Mouse (Mus musculus) layer of hippocampus, adult 18-20 months (tissue): ENCODE measurements around the gene Thsd4. TPM values are rescaled to one million over a fixed set of nuclear protein-coding genes. Genes with fewer than 3 reads are reported as not detected.
"Not testable (repeated sequence)": the region's sequence is repeated elsewhere in the genome, so short reads cannot be mapped to it uniquely, and the experiment has no call there.

ENCODE experiments used
- DNase-seq, 2 experiments: peaks; one replicate each; pipeline ENCODE4 v3.0.0; 2022; ENCODE audit warnings: low spot score in 2 of 2
- total RNA-seq, 2 experiments: library from RNA; stranded (reverse); gene quantifications; 2 replicates each; pipeline ENCODE4 v1.2.3; 2021

The Thsd4 gene
- total RNA-seq, 2 experiments from 2014 or later: 18.9 to 22.2 TPM

DNA sequence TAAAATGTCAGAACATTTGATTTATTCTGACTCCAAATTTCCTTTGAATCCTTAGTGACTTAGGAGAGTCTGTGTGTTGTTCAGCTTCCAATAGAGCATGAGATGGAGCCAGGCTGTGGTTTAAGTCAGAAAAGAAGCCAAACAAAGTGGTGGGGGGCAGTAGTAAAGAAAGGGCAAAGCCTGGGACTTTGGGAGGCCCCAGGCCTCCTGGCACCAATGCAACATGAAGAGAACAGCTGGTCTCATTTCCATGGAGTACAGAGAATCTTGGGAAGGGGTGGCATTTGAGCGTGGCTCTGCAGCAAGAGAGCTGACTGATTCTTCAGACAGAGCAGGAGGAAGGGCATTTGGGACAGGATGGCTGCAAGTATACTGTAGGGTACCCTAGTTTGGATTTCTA, 511.6 kb downstream of the Thsd4 start:
- no peak for DNase-seq

DNA sequence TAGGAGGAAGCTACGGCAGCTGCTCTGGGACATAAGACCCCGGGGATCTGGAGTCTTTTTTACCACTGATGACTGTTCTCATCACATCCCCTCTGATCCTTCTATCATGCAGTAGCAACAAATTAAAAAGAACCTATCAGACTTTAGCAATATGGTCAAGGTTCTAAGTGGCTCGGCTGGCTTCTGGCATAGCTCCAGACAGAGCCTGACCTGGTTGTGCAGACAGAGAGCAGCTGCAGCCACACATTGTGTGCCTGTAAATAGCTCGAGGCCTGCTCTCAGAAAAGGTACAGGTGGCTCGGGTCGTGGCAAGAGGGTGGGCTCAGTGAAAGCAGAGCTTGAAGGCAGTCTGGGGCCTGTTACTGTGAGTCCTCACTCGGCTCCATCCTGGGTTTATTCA, 512.9 kb downstream of the Thsd4 start:
- DNase-seq: no peak

DNA sequence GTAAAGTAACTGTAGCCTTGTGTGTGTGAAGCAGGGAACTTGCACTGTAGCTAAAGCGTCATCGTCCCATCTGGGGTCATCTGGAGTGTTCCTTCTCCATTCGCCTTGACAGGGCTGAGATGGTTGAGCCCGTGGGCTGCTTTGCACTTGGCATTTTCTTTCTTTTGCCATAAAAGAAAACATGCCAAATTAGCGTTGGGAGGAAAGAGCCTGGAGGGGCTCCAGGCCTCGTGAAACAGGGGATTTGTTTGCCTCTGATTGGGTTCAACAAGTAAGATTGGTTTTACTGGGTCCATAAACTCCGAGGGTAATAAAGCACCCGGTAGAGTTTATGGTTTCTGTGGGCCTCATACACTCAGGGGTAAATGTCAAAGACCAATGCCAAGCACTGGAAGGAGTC, 519.5 kb downstream of the Thsd4 start:
- no peak for DNase-seq

DNA sequence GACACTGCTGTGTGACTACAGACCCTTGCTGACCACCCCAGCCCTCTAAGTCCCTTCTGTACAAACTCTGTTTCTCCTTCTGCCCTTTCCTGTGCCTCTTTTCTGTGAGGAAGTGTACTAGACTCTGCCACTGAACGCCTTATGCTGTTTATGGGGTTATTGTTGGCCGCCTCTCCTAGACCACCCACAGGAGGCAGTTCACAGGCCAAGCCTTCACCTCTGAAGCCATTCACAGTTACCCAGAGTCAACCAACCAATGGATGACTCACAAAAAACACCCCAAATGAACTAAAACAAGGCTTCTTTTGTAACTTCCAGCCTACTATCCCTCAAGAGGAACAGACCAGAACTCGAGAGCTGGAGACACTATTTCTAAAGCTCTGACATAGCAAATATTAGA, 520.4 kb downstream of the Thsd4 start:
- no peak for DNase-seq

DNA sequence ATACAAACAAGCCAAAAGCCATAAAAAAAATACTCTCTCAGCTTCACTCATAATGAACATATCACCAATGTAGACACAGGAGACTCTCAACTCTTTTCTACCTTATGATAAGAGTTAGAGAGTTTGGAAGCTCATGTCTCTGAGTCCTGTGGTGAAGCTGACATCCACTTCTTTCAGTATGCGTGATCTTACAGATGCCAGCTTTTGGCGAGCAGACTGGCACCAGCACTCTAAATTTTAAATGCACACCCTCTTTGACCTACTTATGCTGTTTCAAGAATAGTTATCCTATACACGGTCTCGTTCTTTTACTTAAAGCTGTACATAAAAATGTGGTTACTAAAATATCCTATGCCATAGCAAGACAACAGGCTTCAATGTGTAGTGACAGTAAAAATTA, 524.1 kb downstream of the Thsd4 start:
- DNase-seq: no peak

DNA sequence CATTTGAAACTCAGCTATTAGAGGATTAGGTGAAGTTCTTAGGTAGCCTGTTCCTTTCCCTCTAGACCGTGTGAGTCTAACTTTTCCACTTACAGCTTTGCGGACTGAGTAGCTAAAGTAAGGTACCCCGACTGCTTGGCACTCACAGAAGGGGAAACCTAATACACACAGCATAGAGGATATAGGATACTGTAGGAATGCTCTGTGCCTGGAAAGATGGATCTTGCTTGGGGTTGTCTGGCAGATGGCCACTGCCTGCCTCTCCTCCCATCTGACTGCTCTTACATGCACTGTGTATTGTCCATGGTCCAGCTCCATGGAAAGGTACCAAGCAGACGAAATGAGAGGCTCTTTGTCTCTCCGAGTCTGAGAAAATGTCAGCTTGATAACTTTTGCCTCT, 530.4 kb downstream of the Thsd4 start:
- DNase-seq: no peak

DNA sequence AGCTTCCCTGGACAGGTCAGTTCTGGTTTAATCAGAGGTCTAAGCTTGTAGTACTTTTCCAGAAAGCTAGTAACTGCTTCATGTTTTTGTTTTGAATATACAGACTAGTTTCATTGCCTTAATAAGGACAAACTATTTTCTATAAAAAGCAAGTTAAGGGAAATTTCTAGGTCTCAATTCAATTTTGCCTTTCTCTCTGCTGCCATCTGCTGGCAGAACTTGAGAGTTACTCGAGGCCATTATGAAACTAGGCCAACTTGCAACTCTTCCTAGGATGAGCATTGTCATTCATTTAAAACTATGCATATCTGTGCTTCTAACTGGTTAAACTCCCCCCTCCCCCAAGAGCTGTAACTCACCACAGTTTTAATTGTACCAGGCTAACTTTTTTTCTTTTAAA, 532.0 kb downstream of the Thsd4 start:
- peak; percentile 53 to 84 for DNase-seq

DNA sequence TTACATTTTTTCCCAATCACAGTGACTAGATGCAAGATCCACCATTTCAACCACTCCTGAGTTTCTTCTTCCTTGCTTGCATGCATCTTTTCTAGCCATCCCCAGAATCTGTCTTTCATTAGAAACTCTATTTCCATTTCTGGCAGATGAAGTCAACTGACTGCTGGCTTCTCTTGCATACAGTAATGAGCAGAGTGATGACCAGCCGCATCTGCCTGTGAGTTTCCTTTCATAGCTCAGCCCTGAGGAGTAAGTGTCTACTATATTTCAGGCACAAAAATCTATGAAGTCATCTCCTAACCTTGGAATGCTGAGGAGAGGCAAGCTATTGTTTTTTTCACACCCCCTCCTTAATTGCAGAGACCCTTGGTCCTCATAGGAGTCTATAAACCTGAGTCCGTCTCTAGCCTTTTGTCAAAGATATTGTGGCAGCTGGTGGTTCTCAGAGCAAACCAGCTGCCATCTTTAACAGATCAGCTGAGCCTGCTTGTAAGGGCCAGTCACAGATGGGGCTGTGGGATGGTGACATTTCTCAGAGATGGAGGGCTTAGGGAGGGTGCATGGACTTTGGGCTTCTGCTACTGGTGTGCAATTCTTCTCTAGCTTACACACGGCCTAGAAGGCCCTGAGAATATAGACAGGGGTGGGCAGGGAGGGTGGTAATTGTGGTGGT, 535.8 kb downstream of the Thsd4 start:
- peak in 1 of 2 experiments; percentile 31 for DNase-seq

DNA sequence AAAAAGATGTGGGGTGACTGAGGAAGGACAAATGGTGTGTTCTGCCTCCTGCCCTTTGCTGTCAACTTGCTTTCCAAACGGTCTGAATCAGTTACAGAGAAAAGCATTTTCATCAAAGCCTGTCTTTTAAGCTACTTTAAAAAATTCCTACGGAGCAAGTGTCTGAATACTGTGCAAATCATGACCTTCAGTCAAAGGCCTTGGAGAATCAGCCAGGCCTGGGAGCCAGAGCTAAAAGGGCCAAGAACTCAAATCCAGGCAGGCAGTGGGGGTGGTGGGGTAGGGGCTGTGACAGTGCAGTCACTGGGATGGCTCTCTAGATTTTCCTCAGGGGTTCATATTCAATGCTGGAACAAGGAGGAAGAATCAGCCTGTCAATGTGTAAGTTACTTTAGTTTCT, 540.7 kb downstream of the Thsd4 start:
- no peak for DNase-seq

DNA sequence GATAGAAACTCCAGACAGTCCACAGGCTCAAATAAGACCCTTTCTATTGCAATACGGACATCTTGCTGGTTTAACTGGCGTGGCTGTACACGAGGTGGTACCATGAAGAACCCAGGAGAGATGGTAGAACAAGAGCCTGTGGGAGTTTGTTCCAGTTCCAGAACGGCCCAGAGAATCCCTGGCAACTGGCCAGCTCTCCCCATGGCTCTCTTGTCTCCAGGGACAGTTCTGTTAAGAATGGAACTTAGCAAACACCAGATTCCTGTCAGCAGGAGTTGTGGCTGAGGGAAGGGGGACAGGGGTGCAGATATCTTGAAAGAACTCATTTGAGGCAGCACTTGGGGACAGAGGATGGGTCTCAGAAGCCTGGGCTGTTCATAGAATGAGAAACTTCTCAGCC, 550.6 kb downstream of the Thsd4 start:
- DNase-seq: no peak

DNA sequence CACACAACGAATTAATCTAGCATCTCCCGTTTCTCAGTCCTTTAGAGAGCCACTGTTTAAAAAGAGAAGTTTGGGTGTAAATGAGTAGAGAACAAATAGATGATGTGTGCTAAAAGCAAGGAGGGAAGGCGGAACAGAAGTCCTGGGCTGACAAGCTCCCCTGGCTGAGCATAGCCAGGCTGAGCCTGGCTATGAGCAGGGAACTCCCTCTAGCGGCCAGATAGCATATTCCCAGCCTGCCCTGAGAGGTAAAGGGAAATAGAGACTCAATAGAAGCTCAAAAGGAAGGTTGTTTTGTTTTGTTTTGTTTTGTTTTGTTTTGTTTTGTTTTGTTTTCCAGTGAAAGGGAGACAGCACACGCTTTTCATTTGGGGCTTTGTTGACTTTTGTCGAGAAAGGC, 552.5 kb downstream of the Thsd4 start:
- peak; percentile 45 to 74 for DNase-seq

DNA sequence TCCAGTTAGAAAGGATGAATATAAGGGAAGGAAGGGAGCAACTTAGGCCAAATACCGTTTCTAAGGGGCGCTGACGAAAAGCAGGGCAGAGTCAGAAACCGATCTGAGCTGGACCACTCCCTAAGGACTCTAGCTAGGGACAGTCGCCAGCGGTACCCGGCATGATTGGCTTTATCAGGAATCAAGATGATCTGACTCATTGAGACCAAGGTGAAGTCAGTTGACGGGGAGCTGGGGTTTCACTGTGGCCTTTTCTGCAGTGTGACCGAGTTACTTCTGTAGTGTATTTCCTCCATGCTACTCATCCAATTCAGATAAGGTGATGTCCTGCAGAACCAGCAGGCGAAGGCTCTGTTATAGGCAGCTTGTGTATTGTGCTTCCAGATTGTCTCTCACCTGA, 556.8 kb downstream of the Thsd4 start:
- no peak for DNase-seq

DNA sequence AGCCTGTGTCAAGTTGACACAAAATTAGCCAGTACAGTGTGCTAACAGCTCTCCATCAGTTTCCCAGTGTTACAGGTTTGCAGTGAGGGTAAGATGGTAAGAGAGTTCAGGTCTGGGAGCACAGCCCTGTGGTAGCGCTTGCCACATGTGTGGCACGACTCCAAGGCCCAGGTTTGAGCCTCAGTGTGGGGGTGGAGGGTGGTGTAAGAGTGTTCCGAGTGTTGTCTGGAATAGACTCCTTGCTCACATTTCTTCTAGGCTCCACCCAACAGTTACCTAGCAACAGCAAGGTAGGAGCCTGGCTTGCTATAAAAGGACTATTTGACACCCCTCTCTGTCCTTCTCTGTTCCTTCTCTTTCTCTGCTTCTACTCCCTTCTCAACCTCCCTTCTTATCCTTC, 557.5 kb downstream of the Thsd4 start:
- DNase-seq: no peak

DNA sequence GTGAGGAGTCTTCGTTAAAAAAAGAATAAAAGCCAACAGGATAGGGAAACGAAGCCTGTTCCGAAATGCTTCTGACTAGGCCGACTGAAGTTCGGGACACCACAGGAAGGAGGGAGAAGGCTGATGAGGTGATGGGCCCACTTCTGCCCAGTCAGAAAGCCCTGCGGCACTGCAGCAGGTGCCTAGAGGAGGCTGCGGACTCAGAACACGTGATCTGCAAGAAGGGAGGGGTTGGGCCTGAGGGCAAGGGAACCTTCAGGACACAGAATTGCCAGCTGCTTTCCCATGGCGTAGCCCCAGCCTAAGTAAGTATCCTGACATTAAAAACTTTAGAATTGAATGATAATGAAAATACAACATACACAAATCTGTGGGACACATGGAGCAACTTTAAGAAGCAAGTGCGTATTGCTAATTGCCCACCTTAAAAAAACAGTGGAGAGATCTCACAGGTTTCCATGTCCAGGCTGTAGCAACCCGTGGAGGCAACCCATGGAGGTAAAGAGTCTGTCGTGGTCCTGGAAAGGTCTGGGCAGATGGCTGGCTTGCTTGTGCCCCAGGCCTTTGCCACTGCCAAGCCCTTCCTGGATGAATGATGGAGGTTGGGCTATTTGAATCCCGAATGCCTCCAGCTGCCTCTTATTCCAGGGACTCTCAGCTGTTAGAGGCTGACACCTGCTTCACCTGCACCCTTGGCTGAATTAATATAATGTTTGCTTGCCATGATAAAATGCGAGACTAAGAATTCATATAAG, 560.5 kb downstream of the Thsd4 start:
- no peak for DNase-seq

DNA sequence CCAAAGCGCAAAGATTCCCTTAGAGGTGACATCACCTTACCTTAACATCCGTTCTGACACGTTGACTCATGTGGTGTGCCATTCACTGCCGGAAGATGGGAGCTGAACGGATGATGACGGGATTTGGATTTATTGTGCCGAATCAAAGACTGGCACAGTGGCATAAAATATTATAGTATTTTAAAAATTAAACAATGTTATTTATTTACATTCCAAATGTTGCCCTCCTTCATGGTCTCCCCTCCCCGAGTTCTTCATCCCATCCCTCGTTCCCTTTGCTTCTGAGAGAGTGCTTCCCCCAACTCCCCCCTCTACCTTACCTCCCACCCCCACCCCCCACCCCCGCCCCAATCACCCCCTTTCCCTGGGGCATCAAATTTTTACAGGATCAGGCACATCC, 561.3 kb downstream of the Thsd4 start, which contains the start of gene Nr2e3:
Nr2e3 (minus strand) TSS at position 101 of the 400 bp plus-strand sequence.
- DNase-seq: no peak

DNA sequence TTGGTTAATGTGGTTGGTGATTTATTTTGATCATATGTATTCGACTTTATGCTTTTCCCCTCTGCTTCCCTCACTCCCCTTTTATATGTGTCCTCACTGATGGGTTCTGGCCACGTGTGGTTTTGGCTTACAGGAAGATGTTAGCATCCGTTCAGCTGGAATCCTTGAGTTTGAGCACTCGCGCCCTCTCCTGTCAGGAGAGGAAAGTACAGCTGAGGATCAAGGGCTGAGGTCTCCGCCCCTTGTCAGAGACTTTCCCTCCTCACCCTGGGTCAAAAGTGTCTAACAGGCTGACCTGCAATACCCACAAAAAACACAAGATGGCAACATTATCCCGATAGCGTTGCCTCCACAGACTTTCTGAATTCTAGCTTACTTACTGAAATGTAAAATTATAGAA, 562.6 kb downstream of the Thsd4 start:
- peak; percentile 23 to 77 for DNase-seq

DNA sequence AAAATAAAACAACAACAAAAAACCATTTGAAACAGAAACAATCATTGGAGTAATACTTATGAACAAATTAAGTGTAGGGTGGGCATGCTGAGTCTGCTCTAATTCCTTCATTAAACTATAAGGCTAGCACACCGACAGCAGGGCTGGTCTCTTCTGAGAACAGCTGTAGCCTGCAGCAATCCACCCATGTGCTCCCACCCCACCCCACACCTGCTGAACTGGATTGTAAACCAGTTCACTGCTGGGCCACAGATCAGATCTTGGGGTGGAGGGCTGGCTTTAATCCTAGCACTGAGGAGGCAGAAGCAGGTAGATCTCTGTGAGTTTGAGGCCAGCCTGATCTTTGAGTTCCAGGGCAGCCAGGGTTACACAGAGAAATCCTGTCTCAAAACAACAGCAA, 563.7 kb downstream of the Thsd4 start:
- not testable (repeated sequence) for DNase-seq

DNA sequence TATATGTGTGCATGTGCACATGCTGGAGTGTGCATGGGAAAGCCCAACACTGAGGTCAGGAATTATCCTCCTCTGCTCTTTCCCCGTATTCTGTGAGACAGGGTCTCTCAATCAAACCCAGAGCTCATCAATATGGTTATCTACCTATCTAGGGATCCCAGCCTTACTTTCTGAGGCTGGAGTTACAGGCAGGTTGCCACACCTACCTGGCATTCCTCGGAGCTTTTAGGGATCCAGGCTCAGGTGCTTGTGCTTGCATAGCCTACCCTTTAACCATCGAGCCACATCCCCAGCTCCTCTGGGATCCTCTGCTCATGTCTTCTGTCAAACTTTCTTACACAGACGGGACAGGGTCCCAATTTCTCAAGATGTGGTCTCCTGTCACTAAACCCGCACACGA, 565.4 kb downstream of the Thsd4 start:
- DNase-seq: no peak

DNA sequence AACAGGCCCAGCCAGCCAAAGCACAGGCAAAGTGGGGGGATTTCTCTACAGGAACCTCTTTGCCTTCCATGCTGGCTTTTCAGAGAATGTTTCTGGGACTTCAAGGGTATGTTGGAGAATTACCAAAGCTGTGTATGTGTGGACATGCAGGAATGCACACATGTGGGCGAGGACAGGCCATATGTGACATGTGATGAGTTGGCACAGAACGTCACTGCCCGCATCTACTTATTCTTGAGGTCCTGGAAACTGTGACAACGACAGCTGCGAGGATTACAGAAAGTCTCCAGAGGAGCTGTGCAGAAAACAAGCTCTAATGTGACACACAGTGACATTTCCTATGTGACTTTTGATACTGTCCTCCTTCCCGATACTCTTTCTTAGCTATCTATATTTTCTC, 566.2 kb downstream of the Thsd4 start:
- no peak for DNase-seq

DNA sequence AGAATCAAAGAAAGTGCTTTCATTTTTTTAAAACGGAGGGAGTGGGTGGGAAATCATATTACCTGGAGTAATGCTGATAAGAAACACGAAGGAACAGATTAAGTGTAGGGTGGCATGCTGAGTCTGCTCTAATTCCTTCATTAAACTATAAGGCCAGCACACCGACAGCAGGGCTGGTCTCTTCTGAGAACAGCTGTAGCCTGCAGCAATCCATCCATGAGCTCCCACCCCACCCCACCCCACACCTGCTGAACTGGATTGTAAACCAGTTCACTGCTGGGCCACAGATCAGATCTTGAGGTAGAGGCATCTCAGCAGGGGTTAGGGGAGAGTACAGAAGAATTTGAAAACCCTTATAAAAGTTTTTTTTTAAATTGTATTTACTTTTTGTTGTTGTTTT, 566.6 kb downstream of the Thsd4 start:
- DNase-seq: no peak

DNA sequence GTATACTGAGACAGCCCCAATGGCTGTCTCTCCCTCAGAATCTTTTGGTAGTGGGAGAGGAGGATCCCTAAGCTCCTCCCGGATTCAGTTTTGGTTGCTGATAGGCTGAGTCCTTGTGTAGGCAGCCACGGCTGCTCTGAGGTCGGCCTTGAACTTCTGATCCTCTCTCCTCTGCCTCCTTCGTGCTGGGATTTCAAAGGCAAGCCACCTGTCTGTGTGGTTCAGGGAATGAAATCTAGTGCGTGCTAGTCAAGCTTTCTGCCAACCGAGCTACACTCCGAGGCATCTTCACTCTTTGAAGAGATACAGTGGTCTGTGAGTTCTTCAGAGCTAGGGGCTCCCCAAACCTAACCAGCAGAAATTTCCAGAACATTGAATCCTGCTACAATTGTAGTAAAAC, 568.3 kb downstream of the Thsd4 start:
- DNase-seq: no peak

DNA sequence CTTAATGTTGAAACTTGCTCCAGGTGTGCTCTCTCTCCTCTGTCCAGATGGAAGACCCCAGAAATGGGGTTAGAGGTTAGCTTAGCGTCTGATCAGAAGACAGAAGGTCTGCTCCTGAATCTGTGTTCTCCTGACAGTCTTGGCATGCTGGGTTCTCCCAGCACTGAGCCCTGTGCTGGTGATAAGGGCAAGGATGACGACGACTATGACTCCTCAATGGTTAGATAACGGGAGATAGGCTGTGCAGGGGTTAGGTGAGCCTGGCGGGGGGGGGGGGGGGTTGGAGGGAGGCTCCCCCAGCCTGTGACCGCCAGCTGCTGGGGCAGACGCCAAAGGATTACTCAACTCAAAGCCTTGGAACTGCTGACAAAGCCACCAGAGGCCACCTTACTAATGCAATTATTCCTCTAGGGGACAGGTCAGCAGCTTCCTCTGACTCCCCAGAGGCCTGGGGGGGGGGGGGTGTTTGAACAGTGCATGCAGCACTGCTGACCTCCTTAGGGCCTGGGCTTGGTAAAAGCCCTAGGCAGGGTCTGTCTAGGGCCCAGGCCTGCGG, 569.3 kb downstream of the Thsd4 start:
- no peak for DNase-seq

DNA sequence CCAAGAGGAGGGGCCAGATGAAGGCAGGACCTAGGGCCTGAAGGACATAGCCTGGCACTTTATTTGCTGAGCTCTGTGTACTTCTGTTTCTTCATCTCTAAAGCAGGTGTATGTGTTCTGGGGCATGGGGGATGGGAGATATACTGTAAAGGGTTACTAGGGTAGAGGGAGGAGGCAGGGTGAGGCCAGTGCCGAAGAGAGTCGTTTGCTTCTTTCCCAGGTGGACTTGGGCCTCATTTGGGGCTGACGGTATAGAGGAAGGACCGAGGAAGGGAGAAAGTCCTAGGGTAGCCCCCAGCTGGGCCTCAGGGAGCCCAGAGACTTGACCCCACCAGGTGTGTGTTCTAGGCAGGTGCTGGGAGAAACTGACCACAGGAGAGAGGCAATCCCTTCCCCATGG, 569.9 kb downstream of the Thsd4 start:
- DNase-seq: no peak
